Mouse (Mus musculus) lung, adult 2 months (tissue): ENCODE data around the gene Gm20388.

Experiments used
- CTCF ChIP-seq: fragments of 200-500 bp; IDR thresholded peaks from 2 replicates; pipeline ENCODE4 v1.5.1; 2011; ENCODE audit warnings: mild to moderate bottlenecking, low read length, control low read depth; ENCODE audit not compliant: insufficient read depth
- POLR2A ChIP-seq: fragments of 200-500 bp; IDR thresholded peaks from 2 replicates; pipeline ENCODE4 v1.6.1; 2011; ENCODE audit warnings: low read depth, mild to moderate bottlenecking, control low read depth, low read length, borderline replicate concordance; ENCODE audit errors: extremely low read depth

DNA sequence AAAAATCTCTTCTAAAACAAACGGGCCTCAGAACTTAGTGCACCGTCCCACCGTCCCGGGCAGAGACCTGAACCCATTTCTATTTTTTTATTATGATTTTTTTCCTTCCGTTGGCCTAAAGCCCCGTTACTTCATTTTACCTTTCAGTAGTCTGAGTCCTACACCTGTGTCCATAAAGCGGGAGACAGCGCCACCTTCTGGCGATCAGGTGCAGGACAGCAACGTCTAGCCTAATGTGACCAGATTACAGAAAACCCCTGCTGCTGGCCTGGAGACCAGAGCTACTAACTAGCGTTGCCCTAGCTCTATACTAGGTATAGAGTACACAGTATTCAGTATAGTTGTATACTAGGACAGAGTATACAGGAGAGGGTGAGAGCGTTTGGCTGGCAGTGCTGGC is 1602.8 kb downstream of the Gm20388 start:
- TF ChIP-seq CTCF (peak; percentile 96), POLR2A (no peak)
